Mouse (Mus musculus): ENCODE data around the gene R3hdm1. TPM values are rescaled to one million over a fixed set of nuclear protein-coding genes. Genes with fewer than 3 reads are reported as not detected.
"Not testable (repeated sequence)": the region's sequence is repeated elsewhere in the genome, so short reads cannot be mapped to it uniquely, and the experiment has no call there.

The R3hdm1 gene
- polyA plus RNA-seq, 1 experiment, result 212 TPM

DNA sequence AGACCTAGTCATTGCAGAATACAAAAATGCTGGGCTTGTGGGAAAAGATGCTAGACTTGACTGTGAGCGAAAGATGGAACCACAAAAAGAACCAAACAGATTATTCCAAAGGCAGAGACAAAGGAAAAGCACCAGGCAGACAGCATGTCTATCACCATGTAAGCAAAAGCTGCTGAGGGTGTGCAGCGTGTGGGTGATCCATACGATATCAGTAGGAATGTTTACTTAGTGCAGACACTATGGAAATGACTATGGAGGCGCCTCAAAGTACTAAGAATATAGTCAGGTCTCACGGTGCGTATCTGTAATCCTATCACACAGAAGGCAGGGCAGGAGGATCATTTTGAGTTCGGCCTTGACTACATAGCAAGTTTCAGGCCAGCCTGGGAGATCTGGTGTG is 21.2 kb upstream of the R3hdm1 start:
- Histone ChIP-seq H3K27me3 (ENCODE audit: control insufficient read depth, insufficient read depth, low read length) (no peaks in the 10 kb centered on the region), H3K36me3 (ENCODE audit: control insufficient read depth, insufficient read depth, low read length) (no peaks in the 10 kb centered on the region), H3K4me1 (ENCODE audit: control insufficient read depth, insufficient read depth, low read length) (peaks cover 3% of the 10 kb centered on the region), H3K4me3 (ENCODE audit: control insufficient read depth, low read depth, low read length) (no peak overlapping the region), H3K27ac (ENCODE audit: control insufficient read depth, insufficient read depth, low read depth, low read length) (peak overlapping the region; percentile 36; the same call in 1 of the 2 replicates)
- TF ChIP-seq POLR2A (IDR thresholded peaks at IDR 0.05; ENCODE audit: control insufficient read depth, low read depth, low read length), result no peak
- TF ChIP-seq CTCF (IDR thresholded peaks at IDR 0.05; ENCODE audit: control insufficient read depth, insufficient read depth, insufficient replicate concordance, low read depth, low read length), result no peak

DNA sequence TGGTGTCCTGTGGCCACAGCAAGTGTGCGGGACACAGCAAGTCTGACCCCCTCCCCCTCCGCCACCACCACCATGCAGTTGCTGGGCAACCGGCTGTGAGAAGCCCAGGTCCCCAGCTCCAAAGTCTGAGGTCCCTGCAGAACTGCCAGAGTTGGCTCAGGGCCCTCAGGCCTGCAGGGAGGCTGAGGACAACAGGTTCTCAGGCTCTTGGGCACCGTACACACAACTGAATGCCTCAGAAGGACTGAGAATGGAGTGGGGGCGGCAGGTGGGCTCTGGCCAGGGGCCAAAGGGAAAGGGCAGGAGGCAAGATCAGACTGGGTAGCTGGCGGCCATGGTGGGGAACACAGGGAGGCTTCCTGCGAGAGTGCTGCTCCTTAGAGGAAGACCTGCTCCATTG is 20.3 kb upstream of the R3hdm1 start:
- no peak for TF ChIP-seq CTCF (IDR thresholded peaks at IDR 0.05; ENCODE audit: control insufficient read depth, insufficient read depth, insufficient replicate concordance, low read depth, low read length)
- no peak for TF ChIP-seq POLR2A (IDR thresholded peaks at IDR 0.05; ENCODE audit: control insufficient read depth, low read depth, low read length)
- no peaks in the 10 kb centered on the region for H3K27me3 ChIP-seq (ENCODE audit: control insufficient read depth, insufficient read depth, low read length)
- H3K36me3 ChIP-seq (ENCODE audit: control insufficient read depth, insufficient read depth, low read length), result no peaks in the 10 kb centered on the region
- H3K4me1 ChIP-seq (ENCODE audit: control insufficient read depth, insufficient read depth, low read length), result peaks cover 3% of the 10 kb centered on the region
- no peak overlapping the region for H3K4me3 ChIP-seq (ENCODE audit: control insufficient read depth, low read depth, low read length)
- H3K27ac ChIP-seq (ENCODE audit: control insufficient read depth, insufficient read depth, low read depth, low read length), result no peak overlapping the region

DNA sequence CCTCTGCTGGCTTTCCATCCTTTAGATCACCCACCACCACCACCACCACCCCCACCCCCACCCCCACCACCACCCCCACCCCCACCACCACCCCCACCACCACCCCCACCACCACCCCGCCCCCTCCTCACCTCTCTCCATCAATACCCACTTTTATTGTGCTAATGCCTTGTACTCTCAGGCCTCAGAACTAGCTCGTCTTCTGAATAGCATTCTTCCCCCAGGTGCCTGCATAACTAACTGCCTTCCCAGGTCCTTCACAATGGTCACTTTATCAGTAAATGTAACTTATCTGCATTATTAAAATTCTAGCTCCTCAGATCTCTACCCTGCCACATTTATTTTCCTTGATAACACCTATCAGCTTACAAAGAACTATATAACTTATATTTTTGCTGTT is 8.4 kb upstream of the R3hdm1 start:
- H3K4me3 ChIP-seq (ENCODE audit: control insufficient read depth, low read depth, low read length), result no peak overlapping the region
- H3K4me1 ChIP-seq (ENCODE audit: control insufficient read depth, insufficient read depth, low read length), result no peaks in the 10 kb centered on the region
- TF ChIP-seq CTCF (IDR thresholded peaks at IDR 0.05; ENCODE audit: control insufficient read depth, insufficient read depth, insufficient replicate concordance, low read depth, low read length), result no peak
- no peak for TF ChIP-seq POLR2A (IDR thresholded peaks at IDR 0.05; ENCODE audit: control insufficient read depth, low read depth, low read length)
- H3K36me3 ChIP-seq (ENCODE audit: control insufficient read depth, insufficient read depth, low read length), result no peaks in the 10 kb centered on the region; the same call in 1 of the 2 replicates
- H3K27me3 ChIP-seq (ENCODE audit: control insufficient read depth, insufficient read depth, low read length), result no peaks in the 10 kb centered on the region
- no peak overlapping the region for H3K27ac ChIP-seq (ENCODE audit: control insufficient read depth, insufficient read depth, low read depth, low read length)

DNA sequence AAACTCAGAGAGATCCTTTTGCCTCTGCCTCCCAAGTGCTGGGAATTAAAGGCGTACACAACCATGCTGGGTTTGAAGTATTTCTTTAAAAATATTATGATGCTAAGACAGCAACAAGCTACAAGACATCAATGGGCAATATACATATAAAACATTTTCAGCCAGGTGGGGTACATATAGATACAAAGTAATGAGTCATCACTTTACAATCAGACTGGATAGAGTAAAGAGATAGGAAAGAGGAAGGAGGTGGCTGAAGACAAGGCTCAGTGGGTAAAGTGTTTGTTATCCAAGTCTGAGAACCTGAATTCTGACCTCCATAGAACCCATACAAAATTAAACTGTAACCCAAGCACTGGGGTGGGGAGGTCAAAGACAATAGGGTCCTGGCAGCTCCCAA is 4.8 kb upstream of the R3hdm1 start:
- Histone ChIP-seq H3K36me3 (ENCODE audit: control insufficient read depth, insufficient read depth, low read length) (no peaks in the 10 kb centered on the region), H3K27me3 (ENCODE audit: control insufficient read depth, insufficient read depth, low read length) (no peaks in the 10 kb centered on the region), H3K4me1 (ENCODE audit: control insufficient read depth, insufficient read depth, low read length) (no peaks in the 10 kb centered on the region), H3K27ac (ENCODE audit: control insufficient read depth, insufficient read depth, low read depth, low read length) (no peak overlapping the region), H3K4me3 (ENCODE audit: control insufficient read depth, low read depth, low read length) (no peak overlapping the region)
- TF ChIP-seq CTCF (IDR thresholded peaks at IDR 0.05; ENCODE audit: control insufficient read depth, insufficient read depth, insufficient replicate concordance, low read depth, low read length) (no peak), POLR2A (IDR thresholded peaks at IDR 0.05; ENCODE audit: control insufficient read depth, low read depth, low read length) (no peak)

DNA sequence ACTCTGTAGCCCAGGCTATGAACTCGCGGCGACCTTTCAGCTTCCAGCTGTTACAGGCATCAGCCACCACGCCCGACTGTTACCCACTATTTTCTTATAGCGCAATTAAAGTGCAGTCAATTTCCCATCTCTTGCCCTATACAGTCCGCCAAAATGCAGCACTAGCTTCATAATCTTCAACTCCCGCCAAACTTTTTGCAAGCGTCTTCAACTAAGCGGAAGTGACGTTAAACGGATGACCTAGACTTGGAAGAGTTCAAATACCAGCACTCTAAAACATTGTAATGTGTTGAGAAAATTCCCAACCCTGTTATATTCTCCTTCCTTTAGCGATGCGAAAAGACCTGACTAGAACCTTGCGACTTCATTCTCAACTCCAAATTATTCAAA is 855 bp upstream of the R3hdm1 start:
- Histone ChIP-seq H3K27ac (ENCODE audit: control insufficient read depth, insufficient read depth, low read depth, low read length) (peak overlapping the region; percentile 95), H3K4me1 (ENCODE audit: control insufficient read depth, insufficient read depth, low read length) (peaks cover 2% of the 10 kb centered on the region; the same call in 1 of the 2 replicates), H3K27me3 (ENCODE audit: control insufficient read depth, insufficient read depth, low read length) (no peaks in the 10 kb centered on the region), H3K4me3 (ENCODE audit: control insufficient read depth, low read depth, low read length) (peak overlapping the region; percentile 90), H3K36me3 (ENCODE audit: control insufficient read depth, insufficient read depth, low read length) (no peaks in the 10 kb centered on the region)
- TF ChIP-seq CTCF (IDR thresholded peaks at IDR 0.05; ENCODE audit: control insufficient read depth, insufficient read depth, insufficient replicate concordance, low read depth, low read length) (no peak), POLR2A (IDR thresholded peaks at IDR 0.05; ENCODE audit: control insufficient read depth, low read depth, low read length) (no peak)

DNA sequence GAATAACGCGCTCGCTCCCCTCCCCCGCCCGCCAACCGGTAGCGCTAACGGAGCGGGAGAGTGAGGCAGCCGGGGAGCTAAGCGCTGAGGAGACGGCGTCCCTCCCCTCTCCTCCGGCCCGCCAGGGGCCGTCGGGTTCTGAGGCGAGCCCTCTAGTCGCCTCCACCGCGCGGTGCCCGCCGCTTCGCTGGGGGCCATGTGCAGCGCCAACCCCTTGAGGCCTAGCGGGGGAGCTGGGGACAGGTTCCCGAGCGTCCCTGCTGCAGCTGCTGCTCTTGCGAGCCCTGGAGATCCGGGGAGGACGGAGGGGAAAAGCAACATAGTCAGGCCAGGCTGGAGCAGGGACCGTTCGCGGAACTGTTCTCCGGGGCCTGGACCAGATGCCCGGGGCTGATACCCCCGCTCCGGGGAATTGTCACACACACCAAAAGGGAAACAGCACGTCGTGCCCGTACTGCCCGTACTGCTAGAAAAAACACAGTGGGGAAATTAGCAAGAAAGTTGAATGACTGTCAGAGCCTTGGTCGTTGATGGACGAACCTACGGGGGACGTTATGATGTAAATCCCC is 503 bp downstream of the R3hdm1 start:
- H3K27ac ChIP-seq (ENCODE audit: control insufficient read depth, insufficient read depth, low read depth, low read length), result peak overlapping the region; percentile 87
- TF ChIP-seq POLR2A (IDR thresholded peaks at IDR 0.05; ENCODE audit: control insufficient read depth, low read depth, low read length) (no peak), CTCF (IDR thresholded peaks at IDR 0.05; ENCODE audit: control insufficient read depth, insufficient read depth, insufficient replicate concordance, low read depth, low read length) (no peak)
- H3K4me3 ChIP-seq (ENCODE audit: control insufficient read depth, low read depth, low read length), result peak overlapping the region; percentile 90
- no peaks in the 10 kb centered on the region for H3K27me3 ChIP-seq (ENCODE audit: control insufficient read depth, insufficient read depth, low read length)
- H3K4me1 ChIP-seq (ENCODE audit: control insufficient read depth, insufficient read depth, low read length), result peaks cover 2% of the 10 kb centered on the region; the same call in 1 of the 2 replicates
- no peaks in the 10 kb centered on the region for H3K36me3 ChIP-seq (ENCODE audit: control insufficient read depth, insufficient read depth, low read length)

DNA sequence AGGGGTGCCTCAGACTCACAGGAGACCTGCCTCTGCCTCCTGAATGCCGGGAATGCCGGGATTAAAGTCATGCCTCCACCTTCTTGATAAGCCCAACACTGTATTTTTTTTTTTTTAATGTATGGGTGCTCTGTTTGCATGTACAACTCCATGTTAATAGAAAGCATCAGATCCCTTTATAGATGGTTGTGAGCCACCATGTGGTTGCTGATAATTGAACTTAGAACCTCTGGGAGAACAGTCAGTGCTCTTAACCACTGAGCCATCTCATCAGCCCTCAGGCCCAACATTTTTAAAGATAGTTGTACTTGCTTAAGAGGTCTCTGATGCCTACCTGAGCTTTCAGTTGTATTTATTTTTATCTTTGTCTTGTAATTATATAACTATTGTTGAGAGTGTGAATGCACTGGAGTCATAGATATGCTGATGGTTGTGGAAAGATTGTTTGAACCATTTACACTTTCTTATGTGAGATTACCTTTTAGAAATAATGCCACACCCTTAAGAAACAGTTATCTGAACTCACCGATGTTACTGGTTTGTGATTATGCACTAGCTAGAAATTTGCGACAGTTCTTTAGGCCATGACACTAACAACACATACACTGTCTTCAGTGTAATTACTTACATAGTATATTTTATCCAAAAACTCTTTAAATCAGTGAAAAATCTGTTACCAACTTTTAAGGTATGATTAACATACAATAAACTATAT is 18.0 kb downstream of the R3hdm1 start:
- Histone ChIP-seq H3K4me3 (ENCODE audit: control insufficient read depth, low read depth, low read length) (no peak overlapping the region), H3K4me1 (ENCODE audit: control insufficient read depth, insufficient read depth, low read length) (no peaks in the 10 kb centered on the region), H3K36me3 (ENCODE audit: control insufficient read depth, insufficient read depth, low read length) (no peaks in the 10 kb centered on the region), H3K27ac (ENCODE audit: control insufficient read depth, insufficient read depth, low read depth, low read length) (no peak overlapping the region), H3K27me3 (ENCODE audit: control insufficient read depth, insufficient read depth, low read length) (no peaks in the 10 kb centered on the region)
- TF ChIP-seq CTCF (IDR thresholded peaks at IDR 0.05; ENCODE audit: control insufficient read depth, insufficient read depth, insufficient replicate concordance, low read depth, low read length) (no peak), POLR2A (IDR thresholded peaks at IDR 0.05; ENCODE audit: control insufficient read depth, low read depth, low read length) (no peak)

DNA sequence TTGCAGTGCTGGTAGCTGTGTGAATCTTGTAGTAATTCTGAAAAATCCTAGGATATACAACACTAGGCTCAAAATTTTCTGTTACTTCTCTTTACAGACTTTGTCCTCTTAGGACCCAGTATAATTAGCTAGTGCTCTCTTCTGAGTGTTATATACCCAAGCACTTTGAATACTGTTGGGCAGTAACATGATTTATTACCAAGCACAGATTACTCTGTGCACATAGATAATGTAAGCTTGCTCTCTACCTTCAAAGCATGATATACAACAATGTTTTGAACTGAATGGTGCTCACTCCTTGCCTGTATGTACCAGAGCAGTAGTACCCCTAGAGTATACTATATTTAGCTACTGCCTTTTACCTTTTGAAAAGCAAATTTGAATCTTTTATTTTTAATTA is 33.1 kb downstream of the R3hdm1 start:
- H3K27ac ChIP-seq (ENCODE audit: control insufficient read depth, insufficient read depth, low read depth, low read length); H3K36me3 ChIP-seq (ENCODE audit: control insufficient read depth, insufficient read depth, low read length); H3K27me3 ChIP-seq (ENCODE audit: control insufficient read depth, insufficient read depth, low read length): not testable (repeated sequence)

More for the DNA sequence above, 33.1 kb downstream of the R3hdm1 start:
- not testable (repeated sequence) for H3K4me3 ChIP-seq (ENCODE audit: control insufficient read depth, low read depth, low read length); H3K4me1 ChIP-seq (ENCODE audit: control insufficient read depth, insufficient read depth, low read length)
